Mouse (Mus musculus) c-Kit-positive CD71-negative TER-119-negative erythroid progenitor cells, embryonic 14.5 days (primary cell): ENCODE data around the gene Acer1.

Source experiments
- DNase-seq: peaks from one replicate; pipeline ENCODE4 v3.0.0-alpha.2; 2013; ENCODE audit warnings: low read depth

Gene Acer1

GRCm38 (mm10) chr17:56982013-56982412, at the start of gene Acer1:
TSS of gene Acer1 (minus strand) at chr17:56982126.
- no peak for DNase-seq

GRCm38 (mm10) chr17:57030931-57031660, 49.2 kb upstream of the Acer1 start, which contains the start of gene Khsrp:
TSS of gene Khsrp (minus strand) at chr17:57031522.
- no peak for DNase-seq

- no peak for DNase-seq
Observed at GRCm38 (mm10) chr17:57029691-57030090, 47.8 kb upstream of the Acer1 start.

- DNase-seq: no peak
Observed at GRCm38 (mm10) chr17:57027471-57027870, 45.5 kb upstream of the Acer1 start.

GRCm38 (mm10) chr17:57020960-57021359, 39.0 kb upstream of the Acer1 start:
- no peak for DNase-seq

GRCm38 (mm10) chr17:57019693-57020092, 37.8 kb upstream of the Acer1 start:
- DNase-seq: no peak

GRCm38 (mm10) chr17:57012245-57012795, 30.4 kb upstream of the Acer1 start:
- DNase-seq: no peak

GRCm38 (mm10) chr17:57011236-57012141, 29.6 kb upstream of the Acer1 start, which contains the start of the genes Gtf2f1 and Gm17949:
TSS of gene Gtf2f1 (minus strand) at chr17:57011288.
TSS of gene Gm17949 (plus strand) at chr17:57011469.
- DNase-seq: peak; percentile 98

- DNase-seq: no peak
Observed at GRCm38 (mm10) chr17:57010911-57011235, 28.9 kb upstream of the Acer1 start.

- DNase-seq: no peak
Observed at GRCm38 (mm10) chr17:57007137-57007905, 25.4 kb upstream of the Acer1 start.

- DNase-seq: no peak
Observed at GRCm38 (mm10) chr17:57003994-57004393, 22.1 kb upstream of the Acer1 start.

- no peak for DNase-seq
Observed at GRCm38 (mm10) chr17:57001228-57001627, 19.3 kb upstream of the Acer1 start.

GRCm38 (mm10) chr17:56999968-57000609, 18.2 kb upstream of the Acer1 start, which contains the start of gene Pspn:
TSS of gene Pspn (minus strand) at chr17:57000018.
- no peak for DNase-seq

- no peak for DNase-seq
Observed at GRCm38 (mm10) chr17:56999414-56999813, 17.5 kb upstream of the Acer1 start.

GRCm38 (mm10) chr17:56997029-56997667, 15.2 kb upstream of the Acer1 start, which contains the start of gene Alkbh7:
TSS of gene Alkbh7 (plus strand) at chr17:56997339.
- peak; percentile 99 for DNase-seq

GRCm38 (mm10) chr17:56996506-56996905, 14.6 kb upstream of the Acer1 start:
- DNase-seq: no peak

- no peak for DNase-seq
Observed at GRCm38 (mm10) chr17:56995046-56995445, 13.1 kb upstream of the Acer1 start.

- no peak for DNase-seq
Observed at GRCm38 (mm10) chr17:56990966-56991365, 9.0 kb upstream of the Acer1 start.

- DNase-seq: peak; percentile 96
Observed at GRCm38 (mm10) chr17:56990115-56990746, 8.3 kb upstream of the Acer1 start, which contains the start of gene Clpp. TSS of gene Clpp (plus strand) at chr17:56990305.

GRCm38 (mm10) chr17:56989467-56990114, 7.7 kb upstream of the Acer1 start:
- DNase-seq: peak; percentile 62
